Mouse (Mus musculus): ENCODE results near the gene 1700028P14Rik. TPM values are rescaled to one million over a fixed set of nuclear protein-coding genes. Genes with fewer than 3 reads are reported as not detected.
A peak's percentile ranks its signal among the peaks of the same experiment; 100 is the strongest.
"Not testable (repeated sequence)": the region's sequence is repeated elsewhere in the genome, so short reads cannot be mapped to it uniquely, and the experiment has no call there.

The 1700028P14Rik gene
- 3.9 and 6.5 TPM in 2 replicates for polyA plus RNA-seq (2015; fragmentation: Nextera tagmentation; extraction: Ambion mirVana)

DNA sequence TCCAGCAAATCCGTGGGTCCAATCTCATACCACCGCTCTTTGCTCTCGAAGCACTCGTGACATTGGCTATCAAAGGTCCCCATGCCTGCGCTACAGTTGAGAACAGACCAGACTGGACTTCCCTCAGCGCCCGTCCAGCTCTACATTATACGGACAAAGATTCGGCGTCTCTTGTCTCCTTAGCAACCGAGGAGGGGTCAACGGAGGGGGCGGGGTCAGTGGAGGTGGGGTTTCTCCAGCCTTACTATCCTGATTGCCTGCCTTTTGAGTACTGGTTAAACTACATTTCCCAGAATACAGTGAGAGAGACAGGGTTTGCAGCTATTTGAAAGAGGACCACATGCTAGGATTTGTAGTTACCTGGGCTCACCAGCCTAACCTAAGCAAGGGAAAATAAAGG, at the start of gene 1700028P14Rik:
Gene 1700028P14Rik, minus strand, starts transcription at position 169 of the 400 bp plus-strand sequence.
- Histone ChIP-seq H3K4me3 (replicated peaks) (peak within 1 kb of the TSS; percentile 13), H3K27me3 (no peaks in the 10 kb centered on the region), H3K9me3 (replicated peaks) (no peaks in the 10 kb centered on the region), H3K4me1 (no peaks in the 10 kb centered on the region), H3K4me2 (replicated peaks) (peak within 1 kb of the TSS; percentile 42), H3K9ac (no peak within 1 kb of the TSS), H3K36me3 (no peaks in the 10 kb centered on the region), H3K27ac (replicated peaks) (no peak within 1 kb of the TSS)
- 4% methylated on average over 13 of the region's 13 CpGs for WGBS
- no peak; the same call in 1 of the 2 replicates for ATAC-seq (ENCODE audit: insufficient number of reproducible peaks, low FRiP score, low TSS enrichment, low read depth)

DNA sequence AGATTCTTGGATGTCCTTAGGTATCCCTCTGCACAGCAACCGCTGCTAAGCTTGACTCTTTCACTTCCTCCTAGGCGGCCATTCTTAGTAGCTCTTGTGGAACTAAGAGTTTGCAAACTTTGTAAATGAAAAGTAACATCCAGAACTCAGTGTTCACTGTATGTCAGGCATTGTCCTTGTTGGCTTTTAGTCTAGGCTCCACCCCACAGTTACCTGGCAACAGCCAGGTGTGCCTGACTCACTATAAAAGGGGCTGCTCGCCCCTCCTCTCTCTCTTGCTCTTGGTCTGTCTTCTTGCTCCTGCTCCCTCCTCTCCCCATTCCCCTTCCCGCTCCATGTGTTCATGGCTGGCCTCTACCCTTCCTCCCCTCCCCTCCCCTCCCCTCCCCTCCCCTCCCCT, 46.5 kb upstream of the 1700028P14Rik start:
- Histone ChIP-seq H3K4me3 (replicated peaks) (no peak overlapping the region), H3K4me1 (no peaks in the 10 kb centered on the region), H3K27me3 (no peaks in the 10 kb centered on the region), H3K36me3 (peaks cover 45% of the 10 kb centered on the region), H3K27ac (replicated peaks) (no peak overlapping the region), H3K9ac (no peak overlapping the region), H3K4me2 (replicated peaks) (no peak overlapping the region), H3K9me3 (replicated peaks) (no peaks in the 10 kb centered on the region)
- 83% methylated on average over 4 of the region's 4 CpGs for WGBS
- no peak for ATAC-seq (ENCODE audit: insufficient number of reproducible peaks, low FRiP score, low TSS enrichment, low read depth)

DNA sequence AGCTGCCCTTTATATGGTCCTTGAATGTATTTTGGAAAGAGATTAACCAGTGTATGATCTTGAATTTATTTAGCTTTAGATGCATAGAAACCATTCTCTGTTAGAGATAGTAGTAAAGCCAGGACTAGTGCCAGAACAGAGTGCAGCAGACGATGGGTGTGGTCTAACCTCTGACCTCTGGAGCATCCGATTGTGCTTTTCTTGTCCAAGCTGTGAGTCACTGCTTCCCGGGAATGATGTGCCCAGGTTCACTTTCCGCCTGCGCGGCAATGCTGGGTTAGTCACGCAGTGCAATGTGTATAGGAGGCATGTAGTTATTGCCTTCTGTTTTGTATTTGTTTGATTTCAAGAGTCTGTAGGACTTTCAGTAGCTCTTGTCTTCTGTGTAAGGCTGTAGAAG, 45.8 kb upstream of the 1700028P14Rik start:
- H3K27ac ChIP-seq (replicated peaks): no peak overlapping the region
- H3K4me2 ChIP-seq (replicated peaks): no peak overlapping the region
- no peaks in the 10 kb centered on the region for H3K9me3 ChIP-seq (replicated peaks)
- no peak overlapping the region for H3K9ac ChIP-seq
- no peak overlapping the region for H3K4me3 ChIP-seq (replicated peaks)
- 80% methylated on average over 7 of the region's 7 CpGs for WGBS
- no peaks in the 10 kb centered on the region for H3K27me3 ChIP-seq
- no peak for ATAC-seq (ENCODE audit: insufficient number of reproducible peaks, low FRiP score, low TSS enrichment, low read depth)
- peaks cover 42% of the 10 kb centered on the region for H3K36me3 ChIP-seq
- H3K4me1 ChIP-seq: no peaks in the 10 kb centered on the region

- H3K36me3 ChIP-seq: peaks cover 39% of the 10 kb centered on the region
- ATAC-seq (ENCODE audit: insufficient number of reproducible peaks, low FRiP score, low TSS enrichment, low read depth): no peak
- WGBS: 76% methylated on average over 8 of the region's 8 CpGs
Measured at GRCm38 (mm10) chr19:23697861-23698260, 45.2 kb upstream of the 1700028P14Rik start.

GRCm38 (mm10) chr19:23694344-23694743, 41.7 kb upstream of the 1700028P14Rik start:
- WGBS: 69% methylated on average over 4 of the region's 4 CpGs
- no peaks in the 10 kb centered on the region for H3K27me3 ChIP-seq
- no peak for ATAC-seq (ENCODE audit: insufficient number of reproducible peaks, low FRiP score, low TSS enrichment, low read depth)

More at GRCm38 (mm10) chr19:23697861-23698260, 45.2 kb upstream of the 1700028P14Rik start:
- no peak overlapping the region for H3K27ac ChIP-seq (replicated peaks)
- no peak overlapping the region for H3K9ac ChIP-seq
- no peak overlapping the region for H3K4me2 ChIP-seq (replicated peaks)
- H3K4me1 ChIP-seq: no peaks in the 10 kb centered on the region
- no peaks in the 10 kb centered on the region for H3K9me3 ChIP-seq (replicated peaks)
- no peak overlapping the region for H3K4me3 ChIP-seq (replicated peaks)
- no peaks in the 10 kb centered on the region for H3K27me3 ChIP-seq

GRCm38 (mm10) chr19:23688421-23688946, 35.9 kb upstream of the 1700028P14Rik start:
- WGBS: 19% methylated on average over 4 of the region's 4 CpGs
- H3K27ac ChIP-seq (replicated peaks): 0 out of 2 replicates have a peak overlapping the region, but pooled peaks have one; percentile 39
- no peaks in the 10 kb centered on the region for H3K36me3 ChIP-seq
- no peak for ATAC-seq (ENCODE audit: insufficient number of reproducible peaks, low FRiP score, low TSS enrichment, low read depth)
- H3K9ac ChIP-seq: no peak overlapping the region
- H3K9me3 ChIP-seq (replicated peaks): no peaks in the 10 kb centered on the region
- H3K4me1 ChIP-seq: peaks cover 6% of the 10 kb centered on the region; the same call in 1 of the 2 replicates
- H3K4me2 ChIP-seq (replicated peaks): peak overlapping the region; percentile 67
- no peaks in the 10 kb centered on the region for H3K27me3 ChIP-seq
- peak overlapping the region; percentile 89 for H3K4me3 ChIP-seq (replicated peaks)

More at GRCm38 (mm10) chr19:23694344-23694743, 41.7 kb upstream of the 1700028P14Rik start:
- Histone ChIP-seq H3K4me3 (replicated peaks) (no peak overlapping the region), H3K36me3 (peaks cover 26% of the 10 kb centered on the region), H3K9me3 (replicated peaks) (no peaks in the 10 kb centered on the region), H3K4me2 (replicated peaks) (no peak overlapping the region), H3K4me1 (peaks cover 3% of the 10 kb centered on the region; the same call in 1 of the 2 replicates), H3K27ac (replicated peaks) (no peak overlapping the region), H3K9ac (no peak overlapping the region)

- H3K4me1 ChIP-seq: peaks cover 6% of the 10 kb centered on the region; the same call in 1 of the 2 replicates
- no peaks in the 10 kb centered on the region for H3K36me3 ChIP-seq
- H3K4me2 ChIP-seq (replicated peaks): peak within 1 kb of the TSS; percentile 67
- peak within 1 kb of the TSS; percentile 89 for H3K4me3 ChIP-seq (replicated peaks)
- peak within 1 kb of the TSS; percentile 93 for H3K9ac ChIP-seq
- under 1% methylated on average over 89 of the region's 93 CpGs for WGBS
- peak; percentile 92 for ATAC-seq (ENCODE audit: insufficient number of reproducible peaks, low FRiP score, low TSS enrichment, low read depth)
- no peaks in the 10 kb centered on the region for H3K27me3 ChIP-seq
- H3K9me3 ChIP-seq (replicated peaks): no peaks in the 10 kb centered on the region
- peak within 1 kb of the TSS; percentile 94 for H3K27ac ChIP-seq (replicated peaks)
Measured at GRCm38 (mm10) chr19:23687296-23688021, 34.8 kb upstream of the 1700028P14Rik start, which contains the start of gene Ptar1. Gene Ptar1, plus strand, starts transcription at chr19:23687429.

DNA sequence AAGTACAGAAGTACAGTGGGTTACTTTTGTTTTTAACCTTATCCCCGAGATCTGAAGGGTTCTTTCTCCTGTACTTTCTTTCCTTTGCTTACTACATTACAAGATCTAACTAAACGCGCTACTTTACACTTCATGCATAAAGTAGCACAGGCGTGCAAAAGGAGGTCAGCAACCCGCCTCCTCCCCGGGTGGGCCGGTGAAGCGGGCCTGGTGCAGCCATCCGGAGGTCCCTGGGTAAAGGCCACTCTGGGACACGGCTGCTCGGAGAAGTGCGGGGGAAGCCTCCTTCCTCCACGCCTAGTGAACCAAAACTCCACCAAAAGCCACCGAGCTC, 34.3 kb upstream of the 1700028P14Rik start:
- Histone ChIP-seq H3K4me3 (replicated peaks) (peak overlapping the region; percentile 89), H3K4me2 (replicated peaks) (peak overlapping the region; percentile 67), H3K9me3 (replicated peaks) (no peaks in the 10 kb centered on the region), H3K9ac (peak overlapping the region; percentile 93), H3K36me3 (no peaks in the 10 kb centered on the region), H3K27ac (replicated peaks) (peak overlapping the region; percentile 94), H3K4me1 (peaks cover 6% of the 10 kb centered on the region; the same call in 1 of the 2 replicates), H3K27me3 (no peaks in the 10 kb centered on the region)
- ATAC-seq (ENCODE audit: insufficient number of reproducible peaks, low FRiP score, low TSS enrichment, low read depth): peak; percentile 41; the same call in 1 of the 2 replicates
- WGBS: under 1% methylated on average over 14 of the region's 14 CpGs

DNA sequence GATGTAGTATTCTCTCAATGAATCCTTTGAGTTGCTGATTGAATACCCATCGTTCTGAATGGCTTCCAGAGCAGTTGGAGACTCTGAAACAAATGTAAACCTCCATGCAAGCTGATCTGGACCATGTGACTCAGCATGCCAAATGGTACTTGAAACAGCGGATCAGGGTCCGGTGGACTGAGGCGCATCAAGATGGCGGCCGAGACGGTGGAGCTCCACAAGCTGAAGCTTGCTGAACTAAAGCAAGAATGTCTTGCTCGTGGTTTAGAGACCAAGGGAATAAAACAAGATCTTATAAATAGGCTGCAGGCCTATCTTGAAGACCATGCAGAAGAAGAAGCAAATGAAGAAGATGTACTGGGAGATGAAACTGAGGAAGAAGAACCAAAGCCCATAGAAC, 23.0 kb upstream of the 1700028P14Rik start:
- not testable (repeated sequence) for ATAC-seq (ENCODE audit: insufficient number of reproducible peaks, low FRiP score, low TSS enrichment, low read depth); H3K9me3 ChIP-seq (replicated peaks); H3K4me2 ChIP-seq (replicated peaks); H3K36me3 ChIP-seq; H3K9ac ChIP-seq; H3K27me3 ChIP-seq; H3K4me1 ChIP-seq; H3K27ac ChIP-seq (replicated peaks); H3K4me3 ChIP-seq (replicated peaks)
- 90% methylated on average over 8 of the region's 8 CpGs for WGBS

DNA sequence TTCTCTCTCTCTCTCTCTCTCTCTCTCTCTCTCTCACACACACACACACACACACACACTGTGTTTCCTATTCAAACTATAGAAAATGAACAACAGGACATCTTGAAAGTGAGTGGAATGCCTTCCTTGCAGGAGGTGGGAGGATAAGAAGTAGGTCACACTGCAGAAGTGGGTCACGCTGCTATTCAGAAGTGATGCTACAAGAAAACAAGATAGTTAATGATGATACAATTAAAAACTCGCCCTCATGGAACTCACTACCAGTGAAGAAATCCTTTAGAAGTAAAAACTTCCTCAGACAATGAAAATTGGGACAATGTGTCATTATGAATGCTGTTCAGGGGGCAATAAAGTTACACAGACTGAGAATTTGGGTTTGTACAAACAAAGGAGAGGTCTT, 20.4 kb upstream of the 1700028P14Rik start:
- H3K9me3 ChIP-seq (replicated peaks): no peaks in the 10 kb centered on the region
- H3K4me2 ChIP-seq (replicated peaks): no peak overlapping the region
- no peaks in the 10 kb centered on the region for H3K36me3 ChIP-seq
- no peak for ATAC-seq (ENCODE audit: insufficient number of reproducible peaks, low FRiP score, low TSS enrichment, low read depth)
- no peak overlapping the region for H3K4me3 ChIP-seq (replicated peaks)
- no peaks in the 10 kb centered on the region for H3K27me3 ChIP-seq
- H3K4me1 ChIP-seq: no peaks in the 10 kb centered on the region
- H3K9ac ChIP-seq: no peak overlapping the region
- H3K27ac ChIP-seq (replicated peaks): no peak overlapping the region
- 65% methylated on average over 2 of the region's 2 CpGs for WGBS

DNA sequence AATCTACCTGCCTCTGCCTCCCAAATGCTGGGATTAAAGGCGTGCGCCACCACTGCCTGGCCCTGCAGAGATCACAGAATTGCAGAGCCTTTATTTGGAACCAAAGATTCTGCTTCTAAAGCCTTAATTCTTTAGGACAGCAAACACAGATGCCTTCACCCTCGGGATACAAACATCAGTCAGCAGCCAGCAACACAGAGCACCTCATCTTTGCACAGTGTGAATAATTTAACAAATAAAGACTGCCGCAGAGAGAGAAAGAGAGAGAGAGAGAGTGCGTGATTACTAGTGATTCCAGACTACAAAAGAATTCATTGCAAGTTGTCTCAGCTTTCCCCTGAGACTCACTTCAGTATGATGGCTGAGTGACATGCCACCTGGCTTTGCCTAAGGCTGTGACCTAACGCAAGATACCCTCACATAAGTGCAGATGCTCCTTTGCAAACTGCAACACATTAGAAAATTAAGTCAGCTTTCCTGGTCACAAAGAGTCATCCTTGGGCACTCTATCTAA, 15.6 kb upstream of the 1700028P14Rik start:
- Histone ChIP-seq H3K4me3 (replicated peaks) (no peak overlapping the region), H3K27me3 (no peaks in the 10 kb centered on the region), H3K4me2 (replicated peaks) (no peak overlapping the region), H3K27ac (replicated peaks) (no peak overlapping the region), H3K9ac (no peak overlapping the region), H3K9me3 (replicated peaks) (no peaks in the 10 kb centered on the region), H3K4me1 (no peaks in the 10 kb centered on the region), H3K36me3 (no peaks in the 10 kb centered on the region)
- ATAC-seq (ENCODE audit: insufficient number of reproducible peaks, low FRiP score, low TSS enrichment, low read depth): no peak
- 42% methylated on average over 6 of the region's 6 CpGs for WGBS

Measured in embryonic facial prominence, embryonic 15.5 days (tissue).